Mouse (Mus musculus) lung, embryonic 15.5 days (tissue): ENCODE data around the gene Slc28a2. TPM values are rescaled to one million over a fixed set of nuclear protein-coding genes. Genes with fewer than 3 reads are reported as not detected.
"Not testable (repeated sequence)": the region's sequence is repeated elsewhere in the genome, so short reads cannot be mapped to it uniquely, and the experiment has no call there.

Experiments
- ATAC-seq: fragments of 200-750 bp; cut with Nextera tagmentation; 2 replicates; pipeline ENCODE4 v1.8.0; 2017; ENCODE audit warnings: moderate number of reproducible peaks, borderline replicate concordance; ENCODE audit not compliant: low FRiP score, low TSS enrichment; ENCODE audit errors: extremely low read depth
- H3K27ac ChIP-seq: fragments of 300-500 bp; sonication (generic); 2 replicates; pipeline ENCODE4 v1.5.1; 2015; ENCODE audit warnings: moderate library complexity, mild to moderate bottlenecking, inconsistent platforms
- H3K27me3 ChIP-seq: fragments of 300-500 bp; sonication (generic); 2 replicates; pipeline ENCODE4 v1.6.1; 2015; ENCODE audit warnings: inconsistent platforms
- H3K36me3 ChIP-seq: fragments of 300-500 bp; sonication (generic); 2 replicates; pipeline ENCODE4 v1.6.1; 2015; ENCODE audit warnings: inconsistent platforms
- H3K4me1 ChIP-seq: fragments of 300-500 bp; sonication (generic); 2 replicates; pipeline ENCODE4 v1.6.1; 2015; ENCODE audit warnings: inconsistent platforms
- H3K4me2 ChIP-seq: fragments of 300-500 bp; sonication (generic); 2 replicates; pipeline ENCODE4 v1.6.1; 2015; ENCODE audit warnings: inconsistent platforms, mild to moderate bottlenecking, moderate library complexity
- H3K4me3 ChIP-seq: fragments of 300-500 bp; sonication (generic); 2 replicates; pipeline ENCODE4 v1.5.1; 2015; ENCODE audit warnings: mild to moderate bottlenecking, inconsistent platforms
- H3K9ac ChIP-seq: fragments of 300-500 bp; sonication (generic); 2 replicates; pipeline ENCODE4 v1.6.1; 2015; ENCODE audit warnings: inconsistent platforms
- H3K9me3 ChIP-seq: fragments of 300-500 bp; sonication (generic); 2 replicates; pipeline ENCODE4 v1.6.1; 2016; ENCODE audit warnings: inconsistent platforms
- WGBS: fragments of 180-500 bp; shearing (Covaris S2); methylation state at CpG from one replicate; pipeline ENCODE4 v1.1.7; 2015; 5-methylcytosine and 5-hydroxymethylcytosine counted together
- polyA plus RNA-seq: library from polyadenylated mRNA; unstranded; fragments of >200 nt; fragmentation: Nextera tagmentation; extraction: Ambion mirVana; gene quantifications from 2 replicates; pipeline ENCODE4 v1.2.1, GENCODE M21; 2015

Slc28a2 gene
- polyA plus RNA-seq, 1 experiment from 2014 or later, result 0.31 TPM

DNA sequence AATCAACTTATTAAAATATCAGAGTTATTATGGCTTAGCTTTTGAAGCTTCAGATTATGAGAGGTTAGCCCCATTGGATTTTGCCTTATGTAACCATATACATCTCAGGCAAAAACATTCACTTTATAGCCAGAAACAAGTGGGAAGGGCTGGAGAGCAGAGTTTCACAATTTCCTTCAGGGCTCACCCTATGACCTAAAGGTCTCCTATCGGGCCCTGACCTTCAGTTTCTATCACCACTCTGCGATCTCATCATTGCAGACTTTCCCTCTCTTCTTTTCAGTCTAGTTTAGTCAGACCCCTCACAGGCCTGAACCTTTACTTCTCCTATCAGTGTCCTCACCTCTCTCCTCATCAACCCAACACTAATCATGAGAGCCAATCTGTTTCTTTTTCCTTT lies 18.7 kb upstream of the Slc28a2 start:
- 76% methylated on average over 2 of the region's 2 CpGs for WGBS
- H3K36me3 ChIP-seq, result no peaks in the 10 kb centered on the region

DNA sequence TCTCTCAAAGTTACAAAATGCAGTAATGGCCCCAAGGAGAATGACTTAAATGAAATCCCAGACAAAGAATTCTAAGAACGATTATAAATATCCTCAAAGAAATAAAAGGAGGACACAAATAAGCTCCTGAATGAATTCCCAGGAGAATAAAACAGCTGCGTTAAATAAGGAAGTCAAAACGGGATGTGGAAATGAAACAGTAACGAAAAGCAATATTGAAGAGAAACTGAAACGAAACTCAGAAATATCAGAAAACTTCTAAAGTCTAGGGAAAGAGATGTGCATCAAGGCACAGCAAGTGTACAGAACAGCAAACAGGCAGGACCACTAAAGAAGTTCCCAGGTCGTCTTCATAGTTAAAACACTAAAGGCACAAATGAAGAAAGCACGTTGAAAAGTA lies 17.3 kb upstream of the Slc28a2 start:
- Histone ChIP-seq H3K4me1 (no peaks in the 10 kb centered on the region), H3K9me3 (no peaks in the 10 kb centered on the region), H3K4me2 (no peak overlapping the region), H3K27me3 (no peaks in the 10 kb centered on the region), H3K36me3 (no peaks in the 10 kb centered on the region), H3K27ac (no peak overlapping the region), H3K9ac (no peak overlapping the region), H3K4me3 (no peak overlapping the region)
- no peak for ATAC-seq
- 78% methylated on average over 7 of the region's 7 CpGs for WGBS

More for the DNA sequence above, 18.7 kb upstream of the Slc28a2 start:
- Histone ChIP-seq H3K27ac (no peak overlapping the region), H3K9ac (no peak overlapping the region), H3K4me3 (no peak overlapping the region), H3K9me3 (no peaks in the 10 kb centered on the region), H3K27me3 (no peaks in the 10 kb centered on the region), H3K4me2 (no peak overlapping the region), H3K4me1 (no peaks in the 10 kb centered on the region)
- ATAC-seq, result no peak

DNA sequence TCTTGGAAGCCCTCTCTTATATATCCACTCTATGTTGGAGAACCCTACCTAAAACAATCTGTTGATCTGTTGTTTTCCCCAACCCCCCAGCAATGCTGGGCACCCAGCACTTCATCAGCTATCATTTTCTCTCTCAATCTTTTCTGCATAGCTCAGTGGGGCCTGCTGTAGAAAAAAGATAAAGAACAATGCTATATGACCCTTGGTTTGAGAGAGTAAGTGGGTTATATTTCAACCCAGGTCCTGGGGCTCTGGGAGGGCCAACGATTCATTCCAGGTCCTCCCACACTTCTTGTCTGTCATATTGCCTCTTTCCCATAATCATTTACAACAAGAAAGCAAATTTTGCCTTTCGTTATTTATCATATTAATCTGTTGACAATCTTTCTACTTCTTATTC lies 368 bp downstream of the Slc28a2 start:
- H3K27me3 ChIP-seq, H3K4me2 ChIP-seq, H3K27ac ChIP-seq, H3K4me1 ChIP-seq, ATAC-seq, H3K4me3 ChIP-seq, H3K36me3 ChIP-seq, H3K9ac ChIP-seq, H3K9me3 ChIP-seq: not testable (repeated sequence)
- 74% methylated on average over 2 of the region's 2 CpGs for WGBS

DNA sequence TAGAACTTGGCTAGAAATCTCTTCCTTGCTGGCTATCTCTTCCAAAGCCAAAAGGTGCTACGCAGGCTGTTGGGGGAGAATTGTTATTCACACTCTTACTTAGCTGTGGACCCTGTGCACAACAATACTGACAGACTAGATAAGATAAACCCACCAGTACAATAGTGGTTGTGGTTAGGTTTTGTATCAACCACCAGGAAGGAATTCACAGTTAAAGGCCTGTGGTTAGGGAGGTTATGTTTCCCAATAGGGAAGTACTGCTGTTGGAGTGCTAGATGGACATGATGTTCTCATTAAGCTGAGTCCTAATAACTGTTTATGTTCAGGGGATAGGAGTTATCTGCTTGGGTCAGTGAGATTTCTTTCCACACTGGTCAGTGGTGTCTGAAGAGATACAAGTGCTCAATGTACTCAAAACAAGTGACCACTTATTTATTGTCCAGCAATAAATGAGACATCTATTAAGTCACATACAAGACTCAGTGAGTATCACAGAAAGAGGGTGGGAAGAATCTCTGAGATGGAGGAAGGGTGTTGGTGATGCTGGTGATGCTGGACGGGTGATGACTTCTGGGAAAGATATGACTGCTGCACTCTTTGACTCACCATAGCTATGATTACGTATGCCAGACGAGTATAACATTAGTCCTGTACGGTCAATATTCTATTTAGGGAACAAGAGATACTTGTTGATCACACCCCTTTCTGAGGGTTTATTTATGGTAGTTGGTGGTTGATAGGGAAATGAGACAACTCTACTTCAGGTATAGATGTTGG lies 12.6 kb downstream of the Slc28a2 start:
- H3K4me2 ChIP-seq, H3K4me1 ChIP-seq, H3K27ac ChIP-seq, H3K9me3 ChIP-seq, H3K36me3 ChIP-seq, H3K4me3 ChIP-seq, H3K9ac ChIP-seq, H3K27me3 ChIP-seq, ATAC-seq: not testable (repeated sequence)
- 83% methylated on average over 5 of the region's 5 CpGs for WGBS

DNA sequence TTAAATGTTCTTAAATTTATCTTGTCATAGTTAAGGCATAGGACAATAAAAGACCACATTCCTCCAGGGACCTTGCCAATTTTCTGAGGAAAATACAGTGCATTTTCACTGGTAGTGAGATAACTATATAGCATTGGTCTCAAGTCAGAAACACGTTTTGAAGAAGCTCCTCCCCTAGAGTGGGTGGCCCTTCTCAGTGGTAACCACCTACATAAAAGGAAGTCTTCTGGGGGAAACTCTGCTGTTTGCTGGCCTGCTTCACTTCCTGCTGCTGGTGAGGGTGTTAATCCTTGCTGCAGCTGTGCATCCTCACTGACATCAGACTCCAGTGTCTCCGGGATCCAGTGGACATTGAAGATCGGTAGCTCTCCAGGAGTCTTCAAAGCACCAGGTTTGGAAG lies 14.2 kb downstream of the Slc28a2 start:
- WGBS, result 28% methylated on average over 2 of the region's 3 CpGs
- not testable (repeated sequence) for H3K9ac ChIP-seq, H3K4me1 ChIP-seq, ATAC-seq, H3K36me3 ChIP-seq, H3K9me3 ChIP-seq, H3K4me2 ChIP-seq, H3K27ac ChIP-seq, H3K4me3 ChIP-seq, H3K27me3 ChIP-seq

DNA sequence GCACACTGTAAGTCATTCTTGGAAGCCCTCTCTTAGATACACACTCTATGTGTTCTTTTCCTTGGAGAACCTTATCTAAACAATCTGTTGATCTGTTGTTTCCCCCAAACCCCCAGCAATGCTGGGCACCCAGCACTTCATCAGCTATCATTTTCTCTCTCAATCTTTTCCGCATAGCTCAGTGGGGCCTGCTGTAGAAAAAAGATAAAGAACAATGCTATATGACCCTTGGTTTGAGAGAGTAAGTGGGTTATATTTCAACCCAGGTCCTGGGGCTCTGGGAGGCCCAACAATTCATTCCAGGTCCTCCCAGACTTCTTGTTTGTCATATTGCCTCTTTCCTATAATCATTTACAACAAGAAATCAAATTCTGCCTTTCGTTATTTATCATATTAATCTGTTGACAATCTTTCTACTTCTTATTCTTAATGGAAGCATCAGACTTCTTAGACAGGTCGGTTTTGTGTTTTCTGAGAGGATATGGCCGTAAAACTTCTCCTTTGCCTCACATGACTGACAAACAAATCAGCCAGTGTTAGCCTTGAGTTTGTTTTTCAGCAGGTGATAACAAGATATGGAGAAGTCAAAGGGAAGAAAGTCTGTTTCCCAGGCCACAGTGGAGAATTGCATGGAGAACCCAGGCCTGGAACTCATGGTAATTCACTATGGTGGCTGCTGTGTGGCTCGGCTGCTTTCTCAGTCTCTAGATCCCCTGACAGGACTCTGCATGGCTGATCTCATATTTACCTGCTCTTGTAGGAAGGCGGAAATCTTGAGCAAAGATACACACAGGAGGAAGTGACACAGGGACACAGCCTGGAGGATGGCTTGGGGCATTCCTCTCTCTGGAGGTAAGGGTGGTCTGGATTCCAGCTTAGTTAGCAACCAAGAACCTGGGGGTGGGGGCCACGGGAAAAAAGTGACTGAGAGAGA lies 15.0 kb downstream of the Slc28a2 start:
- no peaks in the 10 kb centered on the region for H3K4me1 ChIP-seq
- no peaks in the 10 kb centered on the region for H3K36me3 ChIP-seq
- H3K4me2 ChIP-seq, result no peak overlapping the region
- 66% methylated on average over 7 of the region's 7 CpGs for WGBS
- no peak overlapping the region for H3K4me3 ChIP-seq
- no peaks in the 10 kb centered on the region for H3K9me3 ChIP-seq
- ATAC-seq, result no peak
- H3K9ac ChIP-seq, result no peak overlapping the region
- no peak overlapping the region for H3K27ac ChIP-seq
- no peaks in the 10 kb centered on the region for H3K27me3 ChIP-seq

DNA sequence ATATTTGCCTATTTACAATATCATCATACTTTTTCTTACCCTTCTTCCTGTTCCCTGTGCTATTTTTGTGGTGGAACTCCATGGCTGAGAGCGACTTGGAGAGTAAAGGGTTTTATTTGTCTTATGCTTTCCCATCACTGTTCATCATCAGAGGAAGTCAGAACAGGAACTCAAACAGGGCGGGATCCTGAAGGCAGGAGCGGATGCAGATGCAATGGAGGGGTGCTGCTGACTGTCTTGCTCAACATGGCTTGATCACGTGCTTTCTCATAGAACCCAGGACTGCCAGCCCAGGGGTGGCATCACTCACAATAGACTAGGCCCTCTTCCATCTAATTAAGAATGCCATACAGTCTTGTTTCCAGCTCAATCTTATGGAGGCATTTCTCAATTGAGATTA lies 24.1 kb downstream of the Slc28a2 start:
- WGBS, result 76% methylated on average over 4 of the region's 4 CpGs
- Histone ChIP-seq H3K4me2 (no peak overlapping the region), H3K4me3 (no peak overlapping the region), H3K9ac (no peak overlapping the region), H3K27ac (no peak overlapping the region), H3K36me3 (no peaks in the 10 kb centered on the region), H3K4me1 (no peaks in the 10 kb centered on the region), H3K27me3 (no peaks in the 10 kb centered on the region), H3K9me3 (no peaks in the 10 kb centered on the region)
- no peak for ATAC-seq

DNA sequence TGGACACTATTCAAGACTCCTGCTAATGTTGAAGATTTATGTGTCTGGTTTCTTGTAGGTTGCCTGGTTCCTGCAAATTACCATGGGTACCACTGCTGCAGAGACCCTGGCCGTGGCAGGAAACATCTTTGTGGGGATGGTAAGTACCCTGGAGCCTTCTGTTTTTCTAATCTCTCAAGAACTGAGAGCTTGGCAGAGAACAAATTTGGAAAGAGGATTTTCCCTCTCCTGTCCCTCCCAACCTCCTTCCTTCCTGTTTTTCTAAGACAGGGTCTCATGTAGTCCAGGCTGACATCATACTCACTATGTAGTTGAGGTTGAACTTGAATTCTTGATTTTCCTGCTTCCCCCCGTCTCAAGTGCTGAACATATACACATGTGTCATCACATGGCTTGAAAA lies 26.1 kb downstream of the Slc28a2 start:
- Histone ChIP-seq H3K27ac (no peak overlapping the region), H3K9me3 (no peaks in the 10 kb centered on the region), H3K9ac (no peak overlapping the region), H3K36me3 (no peaks in the 10 kb centered on the region), H3K4me2 (no peak overlapping the region), H3K4me1 (no peaks in the 10 kb centered on the region), H3K27me3 (no peaks in the 10 kb centered on the region), H3K4me3 (no peak overlapping the region)
- WGBS, result 31% methylated on average over 2 of the region's 2 CpGs
- no peak for ATAC-seq

DNA sequence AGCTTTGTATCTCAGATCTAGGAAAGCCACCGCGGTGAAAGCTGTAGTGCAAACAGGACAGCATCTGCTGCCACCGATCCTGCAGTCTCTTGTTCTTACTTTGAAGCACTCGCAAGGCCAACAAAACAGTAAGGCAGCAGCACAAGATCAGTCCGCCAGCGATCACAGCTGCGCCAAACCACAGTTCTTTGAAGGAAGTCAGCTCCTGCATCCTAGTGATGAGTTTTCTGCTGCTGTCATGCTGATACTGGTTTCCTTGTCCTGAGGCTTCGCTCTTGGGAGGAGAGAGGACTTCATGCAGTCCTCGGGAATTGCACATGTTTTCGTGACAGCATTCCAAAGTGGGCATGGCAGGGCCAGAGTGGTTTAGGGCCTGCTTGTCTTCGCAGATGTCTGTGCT lies 40.6 kb downstream of the Slc28a2 start:
- H3K4me3 ChIP-seq, result peak overlapping the region; percentile 50
- no peaks in the 10 kb centered on the region for H3K9me3 ChIP-seq
- H3K4me2 ChIP-seq, result peak overlapping the region; percentile 96
- H3K9ac ChIP-seq, result peak overlapping the region; percentile 28; the same call in 1 of the 2 replicates
- no peaks in the 10 kb centered on the region for H3K27me3 ChIP-seq
- H3K27ac ChIP-seq, result no peak overlapping the region
- H3K4me1 ChIP-seq, result peaks cover 6% of the 10 kb centered on the region
- H3K36me3 ChIP-seq, result no peaks in the 10 kb centered on the region
- ATAC-seq, result no peak
- 26% methylated on average over 11 of the region's 11 CpGs for WGBS

DNA sequence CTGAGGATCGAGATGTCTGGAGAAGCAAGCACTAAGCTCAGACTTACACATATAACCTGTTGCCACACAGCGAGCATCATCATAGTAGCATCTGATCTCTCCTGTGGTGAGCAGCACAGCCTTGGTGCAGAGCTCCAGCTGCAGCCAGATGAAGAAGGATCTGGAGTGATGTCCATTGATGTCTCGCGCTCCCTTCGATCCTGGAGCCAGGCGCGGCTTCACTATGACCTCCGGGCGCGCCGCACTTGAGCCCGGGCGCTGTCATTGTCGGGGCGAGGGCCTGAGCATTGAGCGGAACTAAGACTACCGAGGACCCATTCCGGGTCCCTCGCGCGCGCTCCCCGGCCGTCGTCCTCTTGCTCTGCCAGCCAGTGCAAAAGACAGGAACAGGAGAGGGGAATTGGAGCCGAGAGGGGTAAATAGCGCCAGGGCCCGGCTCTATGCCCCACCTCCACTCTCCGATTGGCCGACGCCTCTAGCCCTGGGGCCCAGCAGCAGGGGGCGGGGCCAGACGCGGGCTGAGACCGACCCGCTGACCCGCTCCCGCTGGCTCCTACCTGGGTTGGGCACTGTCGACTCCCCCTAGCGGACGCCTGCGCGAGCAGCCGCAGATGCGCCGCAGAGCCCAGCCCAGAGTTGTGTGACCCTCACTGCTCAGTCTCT lies 41.2 kb downstream of the Slc28a2 start:
- Histone ChIP-seq H3K4me1 (peaks cover 6% of the 10 kb centered on the region), H3K4me3 (peak overlapping the region; percentile 50), H3K9ac (peak overlapping the region; percentile 28), H3K36me3 (no peaks in the 10 kb centered on the region), H3K9me3 (no peaks in the 10 kb centered on the region), H3K27me3 (no peaks in the 10 kb centered on the region), H3K27ac (no peak overlapping the region), H3K4me2 (peak overlapping the region; percentile 96)
- whole genome bisulfite sequencing, result under 1% methylated on average over 46 of the region's 46 CpGs
- peak; percentile 100 for ATAC-seq

DNA sequence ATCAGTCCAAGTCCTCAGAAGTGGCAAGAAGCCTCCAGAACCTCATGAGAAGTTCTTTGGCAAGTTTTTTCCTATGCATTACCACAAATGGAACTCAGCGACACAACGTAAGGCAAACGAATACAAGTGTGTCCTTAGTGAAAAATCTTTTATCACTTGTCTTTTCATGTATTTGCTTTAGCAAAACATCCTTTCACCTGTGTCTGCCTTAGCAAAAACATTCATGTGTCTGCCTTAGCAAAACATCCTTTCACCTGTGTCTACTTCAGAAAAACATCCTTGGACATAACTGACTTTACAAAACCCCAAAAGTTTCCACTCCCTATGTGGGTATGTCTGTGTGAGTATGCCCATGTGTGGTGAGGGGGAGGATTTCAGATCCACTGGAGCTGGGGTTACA lies 42.9 kb downstream of the Slc28a2 start:
- peaks cover 6% of the 10 kb centered on the region for H3K4me1 ChIP-seq

DNA sequence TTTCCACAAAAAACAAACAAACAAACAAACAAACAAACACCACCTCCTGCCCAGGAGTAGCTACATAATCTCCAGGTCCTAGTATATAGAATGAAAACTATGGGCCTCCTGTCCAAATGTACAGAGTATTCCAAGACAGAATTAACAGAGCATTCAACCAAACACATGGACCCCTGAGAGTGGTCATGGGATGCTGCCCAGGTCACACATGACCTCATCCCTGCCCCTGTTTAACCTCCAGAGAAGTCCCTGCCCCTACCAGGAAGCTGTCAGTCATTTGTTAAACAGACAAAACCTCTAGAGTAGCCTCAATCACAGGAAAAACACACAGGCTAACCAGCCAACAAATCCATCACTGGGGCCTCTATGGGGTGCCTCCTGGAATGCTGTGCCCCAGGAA lies 50.3 kb downstream of the Slc28a2 start:
- no peak for ATAC-seq
- Histone ChIP-seq H3K9me3 (no peaks in the 10 kb centered on the region), H3K4me3 (no peak overlapping the region), H3K4me1 (no peaks in the 10 kb centered on the region), H3K27ac (no peak overlapping the region), H3K27me3 (no peaks in the 10 kb centered on the region), H3K4me2 (no peak overlapping the region), H3K9ac (no peak overlapping the region), H3K36me3 (no peaks in the 10 kb centered on the region)

More for the DNA sequence above, 42.9 kb downstream of the Slc28a2 start:
- Histone ChIP-seq H3K9me3 (no peaks in the 10 kb centered on the region), H3K27ac (no peak overlapping the region), H3K9ac (no peak overlapping the region), H3K4me3 (no peak overlapping the region), H3K36me3 (no peaks in the 10 kb centered on the region), H3K27me3 (no peaks in the 10 kb centered on the region), H3K4me2 (no peak overlapping the region)
- no peak for ATAC-seq
- 91% methylated on average over 3 of the region's 3 CpGs for WGBS
